Mouse (Mus musculus): ENCODE measurements around the gene Efs. TPM values are rescaled to one million over a fixed set of nuclear protein-coding genes. Genes with fewer than 3 reads are reported as not detected.
"Not testable (repeated sequence)": the region's sequence is repeated elsewhere in the genome, so short reads cannot be mapped to it uniquely, and the experiment has no call there.

Gene Efs
- polyA plus RNA-seq, 1 experiment from 2014 or later = 27.6 TPM

GRCm38 (mm10) chr14:54954474-54954873 lies 28.5 kb upstream of the Efs start:
- H3K9ac ChIP-seq (ENCODE audit: low read length) = no peak overlapping the region
- H3K27ac ChIP-seq (ENCODE audit: low read depth, low read length) = no peak overlapping the region
- DNase-seq (ENCODE audit: low spot score, missing footprints) (no peak), ATAC-seq (ENCODE audit: low FRiP score) (no peak)
- no peaks in the 10 kb centered on the region for H3K9me3 ChIP-seq (ENCODE audit: control insufficient read depth, low read length)
- no peaks in the 10 kb centered on the region for H3K4me1 ChIP-seq (ENCODE audit: control insufficient read depth, insufficient read depth, low read length)
- H3K36me3 ChIP-seq (ENCODE audit: control insufficient read depth, insufficient read depth, low read length) = no peaks in the 10 kb centered on the region
- no peaks in the 10 kb centered on the region for H3K27me3 ChIP-seq (ENCODE audit: control insufficient read depth, insufficient read depth, low read length)
- WGBS = 77% methylated on average over 3 of the region's 3 CpGs
- H3K4me3 ChIP-seq (ENCODE audit: low read depth, low read length) = no peak overlapping the region
- H3K4me2 ChIP-seq = no peak overlapping the region

GRCm38 (mm10) chr14:54953664-54954206 lies 27.8 kb upstream of the Efs start:
- no peak for DNase-seq (ENCODE audit: low spot score, missing footprints)
- WGBS = 92% methylated on average over 8 of the region's 8 CpGs
- no peak overlapping the region for H3K27ac ChIP-seq (ENCODE audit: low read depth, low read length)
- no peak overlapping the region for H3K4me2 ChIP-seq
- no peaks in the 10 kb centered on the region for H3K4me1 ChIP-seq (ENCODE audit: control insufficient read depth, insufficient read depth, low read length)
- no peaks in the 10 kb centered on the region for H3K36me3 ChIP-seq (ENCODE audit: control insufficient read depth, insufficient read depth, low read length)
- H3K9me3 ChIP-seq (ENCODE audit: control insufficient read depth, low read length) = no peaks in the 10 kb centered on the region
- ATAC-seq (ENCODE audit: low FRiP score) = no peak
- H3K27me3 ChIP-seq (ENCODE audit: control insufficient read depth, insufficient read depth, low read length) = no peaks in the 10 kb centered on the region
- H3K9ac ChIP-seq (ENCODE audit: low read length) = no peak overlapping the region
- H3K4me3 ChIP-seq (ENCODE audit: low read depth, low read length) = no peak overlapping the region

- Histone ChIP-seq H3K4me1 (ENCODE audit: control insufficient read depth, insufficient read depth, low read length) (no peaks in the 10 kb centered on the region), H3K9me3 (ENCODE audit: control insufficient read depth, low read length) (no peaks in the 10 kb centered on the region), H3K27me3 (ENCODE audit: control insufficient read depth, insufficient read depth, low read length) (no peaks in the 10 kb centered on the region), H3K4me2 (no peak overlapping the region), H3K27ac (ENCODE audit: low read depth, low read length) (no peak overlapping the region), H3K36me3 (ENCODE audit: control insufficient read depth, insufficient read depth, low read length) (no peaks in the 10 kb centered on the region), H3K4me3 (ENCODE audit: low read depth, low read length) (no peak overlapping the region), H3K9ac (ENCODE audit: low read length) (no peak overlapping the region)
- WGBS = 86% methylated on average over 6 of the region's 6 CpGs
- DNase-seq (ENCODE audit: low spot score, missing footprints) (no peak), ATAC-seq (ENCODE audit: low FRiP score) (no peak)
Observed at GRCm38 (mm10) chr14:54951587-54951986, 25.7 kb upstream of the Efs start.

- Histone ChIP-seq H3K4me2 (no peak overlapping the region), H3K4me3 (ENCODE audit: low read depth, low read length) (no peak overlapping the region)
- WGBS = 65% methylated on average over 12 of the region's 12 CpGs
Observed at GRCm38 (mm10) chr14:54950493-54950892, 24.6 kb upstream of the Efs start.

DNA sequence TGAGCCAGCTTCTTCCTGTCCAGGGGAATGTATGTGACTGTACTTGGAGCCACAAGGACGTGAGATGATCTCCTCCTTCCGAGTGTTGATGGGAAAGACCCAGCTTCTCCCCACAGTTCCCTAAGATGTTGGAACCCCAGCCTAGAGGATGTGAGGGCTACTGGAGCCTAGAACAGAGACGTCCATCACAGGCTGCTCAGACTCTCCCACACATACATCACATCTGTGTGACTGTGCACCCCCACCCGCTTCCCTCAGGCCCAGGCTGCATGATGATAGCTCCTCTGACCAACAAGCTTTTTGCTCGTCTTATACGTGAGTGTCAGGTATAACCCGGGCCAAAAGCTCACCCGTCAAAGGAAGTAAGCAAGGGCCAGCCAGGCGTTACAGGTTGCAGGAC lies 22.9 kb upstream of the Efs start:
- ATAC-seq (ENCODE audit: low FRiP score) (no peak), DNase-seq (ENCODE audit: low spot score, missing footprints) (no peak)
- Histone ChIP-seq H3K4me3 (ENCODE audit: low read depth, low read length) (no peak overlapping the region), H3K4me1 (ENCODE audit: control insufficient read depth, insufficient read depth, low read length) (no peaks in the 10 kb centered on the region), H3K36me3 (ENCODE audit: control insufficient read depth, insufficient read depth, low read length) (no peaks in the 10 kb centered on the region), H3K27ac (ENCODE audit: low read depth, low read length) (no peak overlapping the region), H3K27me3 (ENCODE audit: control insufficient read depth, insufficient read depth, low read length) (no peaks in the 10 kb centered on the region), H3K9ac (ENCODE audit: low read length) (no peak overlapping the region), H3K9me3 (ENCODE audit: control insufficient read depth, low read length) (no peaks in the 10 kb centered on the region), H3K4me2 (no peak overlapping the region)
- WGBS = 87% methylated on average over 9 of the region's 9 CpGs

More at GRCm38 (mm10) chr14:54950493-54950892, 24.6 kb upstream of the Efs start:
- H3K36me3 ChIP-seq (ENCODE audit: control insufficient read depth, insufficient read depth, low read length) = no peaks in the 10 kb centered on the region
- H3K27ac ChIP-seq (ENCODE audit: low read depth, low read length) = no peak overlapping the region
- no peak for DNase-seq (ENCODE audit: low spot score, missing footprints)
- no peaks in the 10 kb centered on the region for H3K4me1 ChIP-seq (ENCODE audit: control insufficient read depth, insufficient read depth, low read length)
- no peak overlapping the region for H3K9ac ChIP-seq (ENCODE audit: low read length)
- no peaks in the 10 kb centered on the region for H3K27me3 ChIP-seq (ENCODE audit: control insufficient read depth, insufficient read depth, low read length)
- no peak for ATAC-seq (ENCODE audit: low FRiP score)
- H3K9me3 ChIP-seq (ENCODE audit: control insufficient read depth, low read length) = no peaks in the 10 kb centered on the region

DNA sequence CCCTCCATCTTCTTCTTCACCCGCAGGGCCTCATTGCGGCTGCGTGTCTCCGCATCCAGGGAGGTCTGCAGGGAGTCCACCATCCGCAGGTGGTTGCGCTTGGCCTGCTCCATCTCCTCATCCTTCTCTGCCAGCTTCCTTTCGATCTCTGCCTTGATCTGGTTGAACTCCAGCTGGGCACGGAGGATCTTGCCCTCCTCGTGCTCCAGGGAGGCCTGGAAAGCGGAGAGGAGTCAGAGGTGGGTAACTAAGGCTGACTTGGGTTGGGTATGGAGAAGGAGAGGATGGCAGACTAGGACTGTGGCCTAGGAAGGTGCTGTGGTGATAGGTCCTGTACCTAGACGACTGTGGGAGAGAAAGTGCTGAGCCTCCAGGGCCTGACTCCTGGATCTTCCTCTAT lies 21.1 kb upstream of the Efs start:
- not testable (repeated sequence) for H3K9me3 ChIP-seq (ENCODE audit: control insufficient read depth, low read length); H3K27me3 ChIP-seq (ENCODE audit: control insufficient read depth, insufficient read depth, low read length); ATAC-seq (ENCODE audit: low FRiP score); H3K4me2 ChIP-seq; H3K27ac ChIP-seq (ENCODE audit: low read depth, low read length); H3K36me3 ChIP-seq (ENCODE audit: control insufficient read depth, insufficient read depth, low read length); H3K4me3 ChIP-seq (ENCODE audit: low read depth, low read length); H3K4me1 ChIP-seq (ENCODE audit: control insufficient read depth, insufficient read depth, low read length); DNase-seq (ENCODE audit: low spot score, missing footprints); H3K9ac ChIP-seq (ENCODE audit: low read length)
- WGBS = 82% methylated on average over 9 of the region's 11 CpGs

DNA sequence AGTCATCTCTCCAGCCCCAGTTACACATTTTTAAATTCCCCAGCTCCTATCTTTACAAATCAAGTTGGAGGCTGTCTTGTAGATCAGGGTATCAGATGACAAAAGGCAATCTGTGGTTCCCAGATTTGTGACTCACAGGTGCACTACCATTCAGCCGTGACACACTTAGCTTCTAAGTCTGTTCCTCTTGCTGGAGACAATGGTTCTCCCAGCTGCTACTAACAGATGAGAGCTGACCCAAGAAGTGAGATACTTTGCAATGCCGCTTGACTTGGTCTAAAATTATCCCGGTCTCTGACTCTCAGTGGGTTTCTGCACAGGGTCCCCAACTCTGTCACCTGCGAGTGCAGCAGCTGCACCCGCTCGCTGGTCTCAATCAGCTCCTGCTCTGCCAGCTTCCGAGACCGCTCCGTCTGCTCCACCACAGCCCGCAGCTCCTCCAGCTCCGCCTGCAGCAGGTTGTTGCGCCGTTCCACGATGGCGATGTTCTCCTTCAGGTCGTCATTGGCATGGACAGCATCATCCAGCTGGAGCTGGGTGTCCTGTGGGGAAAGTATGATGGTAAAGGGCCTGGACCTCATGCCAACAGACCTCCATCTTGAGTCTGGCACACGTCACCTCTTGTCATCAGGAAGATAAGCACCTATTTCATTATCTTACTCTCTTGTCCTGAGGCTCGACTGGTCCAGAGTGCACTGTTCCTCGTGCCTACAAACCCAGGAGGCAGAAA lies 20.2 kb upstream of the Efs start:
- WGBS = 89% methylated on average over 19 of the region's 19 CpGs
- H3K4me2 ChIP-seq = no peak overlapping the region

GRCm38 (mm10) chr14:54944939-54945338 lies 19.0 kb upstream of the Efs start:
- no peak for ATAC-seq (ENCODE audit: low FRiP score)
- 80% methylated on average over 2 of the region's 2 CpGs for WGBS

More for the DNA sequence above, 20.2 kb upstream of the Efs start:
- Histone ChIP-seq H3K27ac (ENCODE audit: low read depth, low read length) (no peak overlapping the region), H3K4me3 (ENCODE audit: low read depth, low read length) (no peak overlapping the region), H3K9me3 (ENCODE audit: control insufficient read depth, low read length) (no peaks in the 10 kb centered on the region), H3K27me3 (ENCODE audit: control insufficient read depth, insufficient read depth, low read length) (no peaks in the 10 kb centered on the region), H3K4me1 (ENCODE audit: control insufficient read depth, insufficient read depth, low read length) (no peaks in the 10 kb centered on the region), H3K36me3 (ENCODE audit: control insufficient read depth, insufficient read depth, low read length) (no peaks in the 10 kb centered on the region), H3K9ac (ENCODE audit: low read length) (no peak overlapping the region)
- ATAC-seq (ENCODE audit: low FRiP score) = no peak
- DNase-seq (ENCODE audit: low spot score, missing footprints) = peak; percentile 23

DNA sequence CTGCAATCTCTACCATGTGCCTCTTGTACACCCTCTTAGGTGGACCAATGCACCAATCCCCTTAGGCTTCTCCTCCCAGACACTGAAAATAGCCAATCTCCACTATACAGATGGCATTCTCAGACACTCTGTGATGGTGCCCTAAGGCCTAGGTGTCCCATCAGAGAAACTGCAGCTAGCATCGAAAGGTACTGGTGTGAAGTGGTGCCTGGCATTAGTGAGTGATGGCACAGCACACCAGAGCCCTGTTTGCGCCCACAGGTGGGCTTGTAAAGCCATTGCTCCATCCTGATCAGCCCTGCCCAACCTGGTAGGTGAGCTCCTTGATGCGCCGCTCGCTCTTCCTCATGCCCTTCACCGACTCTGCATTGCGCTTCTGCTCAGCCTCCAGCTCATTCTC lies 18.0 kb upstream of the Efs start:
- H3K27ac ChIP-seq (ENCODE audit: low read depth, low read length) = no peak overlapping the region
- ATAC-seq (ENCODE audit: low FRiP score) (no peak), DNase-seq (ENCODE audit: low spot score, missing footprints) (no peak)
- H3K27me3 ChIP-seq (ENCODE audit: control insufficient read depth, insufficient read depth, low read length) = no peaks in the 10 kb centered on the region
- 89% methylated on average over 7 of the region's 7 CpGs for WGBS
- no peaks in the 10 kb centered on the region for H3K9me3 ChIP-seq (ENCODE audit: control insufficient read depth, low read length)
- H3K9ac ChIP-seq (ENCODE audit: low read length) = no peak overlapping the region
- no peak overlapping the region for H3K4me3 ChIP-seq (ENCODE audit: low read depth, low read length)
- no peaks in the 10 kb centered on the region for H3K4me1 ChIP-seq (ENCODE audit: control insufficient read depth, insufficient read depth, low read length)
- no peak overlapping the region for H3K4me2 ChIP-seq
- no peaks in the 10 kb centered on the region for H3K36me3 ChIP-seq (ENCODE audit: control insufficient read depth, insufficient read depth, low read length)

More at GRCm38 (mm10) chr14:54944939-54945338, 19.0 kb upstream of the Efs start:
- Histone ChIP-seq H3K27me3 (ENCODE audit: control insufficient read depth, insufficient read depth, low read length) (no peaks in the 10 kb centered on the region), H3K4me1 (ENCODE audit: control insufficient read depth, insufficient read depth, low read length) (no peaks in the 10 kb centered on the region), H3K36me3 (ENCODE audit: control insufficient read depth, insufficient read depth, low read length) (no peaks in the 10 kb centered on the region), H3K4me3 (ENCODE audit: low read depth, low read length) (no peak overlapping the region), H3K9me3 (ENCODE audit: control insufficient read depth, low read length) (no peaks in the 10 kb centered on the region), H3K27ac (ENCODE audit: low read depth, low read length) (no peak overlapping the region), H3K9ac (ENCODE audit: low read length) (no peak overlapping the region), H3K4me2 (no peak overlapping the region)
- no peak for DNase-seq (ENCODE audit: low spot score, missing footprints)
